Mouse (Mus musculus) spleen, adult 2 months (tissue): ENCODE data around the gene Capg.

Source experiments
- CTCF ChIP-seq: fragments of 200-500 bp; IDR thresholded peaks from 2 replicates; pipeline ENCODE4 v1.5.1; 2011; ENCODE audit warnings: mild to moderate bottlenecking, inconsistent platforms; ENCODE audit not compliant: insufficient read depth, insufficient read length, insufficient replicate concordance; ENCODE audit errors: extremely low read depth
- POLR2A ChIP-seq: fragments of 200-500 bp; IDR thresholded peaks from 2 replicates; pipeline ENCODE4 v1.6.1; 2011; ENCODE audit warnings: low read depth, low read length, inconsistent platforms

GRCm38 (mm10) chr6:72608662-72609184 lies 64.5 kb downstream of the Capg start:
- no peak for TF ChIP-seq POLR2A
- no peak for TF ChIP-seq CTCF
